Mouse (Mus musculus): Measurements from ENCODE around the gene Ranbp3. TPM values are rescaled to one million over a fixed set of nuclear protein-coding genes. Genes with fewer than 3 reads are reported as not detected.

The Ranbp3 gene
- polyA plus RNA-seq, 1 experiment: 16.4 TPM

DNA sequence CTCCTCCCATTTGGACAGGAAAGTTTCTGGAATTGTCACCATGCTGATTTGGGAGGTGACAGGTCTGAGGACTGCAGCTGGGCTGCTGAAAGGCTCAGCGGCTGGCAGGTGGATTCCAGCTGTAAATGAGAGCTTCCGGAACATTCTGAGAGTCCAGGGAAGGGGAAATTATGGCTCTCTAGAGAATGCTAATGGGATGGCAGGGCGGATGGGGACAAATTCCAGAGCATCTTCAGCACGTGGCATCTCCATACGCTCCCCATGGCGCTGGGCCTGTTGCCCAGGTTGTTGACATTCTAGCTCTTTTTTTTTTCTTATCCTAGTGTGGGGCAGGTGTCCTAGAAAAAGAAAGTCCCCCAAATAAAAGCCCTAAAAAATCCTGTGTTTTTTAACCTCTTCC, 56.1 kb downstream of the Ranbp3 start:
- Histone ChIP-seq H3K9me3 (ENCODE audit: control insufficient read depth, low read length) (no peaks in the 10 kb centered on the region), H3K36me3 (ENCODE audit: control insufficient read depth) (peaks cover 5% of the 10 kb centered on the region), H3K4me3 (replicated peaks) (no peak overlapping the region), H3K4me1 (ENCODE audit: control insufficient read depth) (peaks cover 22% of the 10 kb centered on the region), H3K27me3 (ENCODE audit: control insufficient read depth) (peaks cover 58% of the 10 kb centered on the region)
- TF ChIP-seq GATA1 (IDR thresholded peaks at IDR 0.05; ENCODE audit: low read length): no peak
- TF ChIP-seq TAL1 (IDR thresholded peaks at IDR 0.05; ENCODE audit: low read length): no peak

DNA sequence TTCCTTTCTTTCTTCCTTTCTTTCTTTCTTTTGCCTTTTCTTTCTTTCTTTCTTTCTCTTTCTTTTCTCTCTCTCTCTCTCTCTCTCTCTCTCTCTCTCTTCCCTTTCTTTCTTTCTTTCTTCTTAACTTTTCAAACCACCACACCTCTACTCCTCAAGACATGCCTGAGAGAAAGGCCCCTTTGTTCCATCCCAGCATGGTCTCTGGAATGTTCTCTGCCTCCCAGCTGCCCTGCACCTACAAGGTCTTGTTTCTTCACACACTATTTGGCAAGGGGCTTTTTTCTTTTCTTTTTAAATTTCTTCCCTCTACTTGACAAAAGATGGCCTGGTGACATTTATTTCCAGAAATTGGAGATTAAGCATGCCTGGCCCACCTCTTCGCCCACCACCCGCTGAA, 56.6 kb downstream of the Ranbp3 start:
- Histone ChIP-seq H3K27me3 (ENCODE audit: control insufficient read depth) (peaks cover 63% of the 10 kb centered on the region), H3K4me1 (ENCODE audit: control insufficient read depth) (peaks cover 22% of the 10 kb centered on the region), H3K4me3 (replicated peaks) (no peak overlapping the region), H3K36me3 (ENCODE audit: control insufficient read depth) (peaks cover under 1% of the 10 kb centered on the region; the same call in 1 of the 2 replicates), H3K9me3 (ENCODE audit: control insufficient read depth, low read length) (no peaks in the 10 kb centered on the region)
- no peak for TF ChIP-seq GATA1 (IDR thresholded peaks at IDR 0.05; ENCODE audit: low read length)
- TF ChIP-seq TAL1 (IDR thresholded peaks at IDR 0.05; ENCODE audit: low read length): no peak

DNA sequence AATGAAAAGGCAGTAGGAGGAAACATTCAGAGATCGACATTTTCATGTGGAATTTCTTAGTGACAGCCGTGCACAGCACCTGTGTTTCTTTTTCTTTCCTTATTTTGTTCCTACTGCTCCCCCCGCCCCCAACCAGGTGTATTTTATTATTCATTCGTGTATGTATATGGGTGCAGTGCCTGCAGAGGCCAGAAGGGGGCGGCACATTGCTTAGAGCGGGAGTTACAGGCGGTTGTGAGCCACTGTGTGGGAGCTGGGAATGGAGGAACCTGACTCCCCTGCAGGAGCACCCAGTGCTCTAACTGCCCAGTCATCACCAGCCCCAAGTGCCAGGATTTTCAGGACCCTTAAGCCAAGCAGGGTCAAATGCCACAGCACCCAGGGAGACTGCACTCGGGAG, 63.4 kb downstream of the Ranbp3 start:
- Histone ChIP-seq H3K36me3 (ENCODE audit: control insufficient read depth) (no peaks in the 10 kb centered on the region), H3K4me3 (replicated peaks) (no peak overlapping the region), H3K9me3 (ENCODE audit: control insufficient read depth, low read length) (peaks cover 4% of the 10 kb centered on the region), H3K4me1 (ENCODE audit: control insufficient read depth) (no peaks in the 10 kb centered on the region), H3K27me3 (ENCODE audit: control insufficient read depth) (peaks cover 46% of the 10 kb centered on the region)
- TF ChIP-seq GATA1 (IDR thresholded peaks at IDR 0.05; ENCODE audit: low read length) (no peak), TAL1 (IDR thresholded peaks at IDR 0.05; ENCODE audit: low read length) (no peak)

DNA sequence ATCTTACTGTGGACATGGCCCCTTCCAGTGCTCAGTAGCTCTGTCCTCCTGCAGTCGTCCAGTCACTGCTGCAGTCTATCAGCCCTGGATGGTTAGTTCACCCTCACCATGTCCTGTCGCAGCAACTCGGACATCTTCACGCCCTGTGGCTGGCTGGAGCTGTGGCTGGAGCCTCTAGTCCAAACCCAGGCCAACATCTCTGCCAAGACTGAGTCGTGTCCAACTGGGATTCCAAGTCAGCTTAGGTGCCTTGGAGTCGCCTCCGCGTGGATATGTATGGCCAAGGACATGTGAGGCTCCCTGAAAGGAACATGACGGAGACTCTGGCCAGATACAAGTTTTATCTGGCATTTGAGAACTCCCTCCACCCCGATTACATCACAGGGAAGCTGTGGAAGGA, 65.1 kb downstream of the Ranbp3 start:
- Histone ChIP-seq H3K27me3 (ENCODE audit: control insufficient read depth) (peaks cover 37% of the 10 kb centered on the region), H3K4me1 (ENCODE audit: control insufficient read depth) (no peaks in the 10 kb centered on the region), H3K9me3 (ENCODE audit: control insufficient read depth, low read length) (peaks cover 4% of the 10 kb centered on the region), H3K4me3 (replicated peaks) (no peak overlapping the region), H3K36me3 (ENCODE audit: control insufficient read depth) (no peaks in the 10 kb centered on the region)
- TF ChIP-seq GATA1 (IDR thresholded peaks at IDR 0.05; ENCODE audit: low read length) (no peak), TAL1 (IDR thresholded peaks at IDR 0.05; ENCODE audit: low read length) (no peak)

DNA sequence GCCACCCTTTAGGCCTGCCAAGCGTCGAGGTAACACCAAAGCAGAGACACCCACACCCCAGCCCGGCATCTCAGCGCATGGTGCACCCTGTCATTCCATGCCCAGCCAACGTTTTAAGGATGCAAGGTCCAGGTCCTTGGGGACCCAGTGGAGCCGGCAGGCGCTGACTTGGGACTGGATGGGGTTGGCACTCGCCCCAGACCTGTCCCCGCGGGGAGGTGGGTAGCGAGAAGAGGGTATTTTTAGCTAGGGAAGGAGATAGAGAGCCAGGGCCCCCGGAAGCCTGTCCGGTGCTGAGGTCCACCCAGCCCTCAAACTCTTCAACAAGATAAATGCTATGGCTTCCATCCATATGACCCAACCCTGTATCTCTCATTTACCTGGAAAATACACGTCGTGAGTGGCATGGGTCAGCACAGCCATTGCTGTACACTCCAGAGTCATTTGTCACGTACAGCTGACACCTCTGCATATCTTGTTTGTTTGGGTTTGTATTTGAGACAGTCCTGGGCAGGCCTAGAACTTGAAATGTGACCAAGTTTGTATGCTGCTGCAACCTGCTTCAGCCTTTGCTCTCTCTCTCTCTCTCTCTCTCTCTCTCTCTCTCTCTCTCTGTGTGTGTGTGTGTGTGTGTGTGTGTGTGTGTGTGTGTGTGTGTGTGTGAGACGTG, 67.2 kb downstream of the Ranbp3 start:
- H3K4me1 ChIP-seq (ENCODE audit: control insufficient read depth): no peaks in the 10 kb centered on the region
- H3K27me3 ChIP-seq (ENCODE audit: control insufficient read depth): peaks cover 34% of the 10 kb centered on the region
- H3K9me3 ChIP-seq (ENCODE audit: control insufficient read depth, low read length): peaks cover 4% of the 10 kb centered on the region
- no peaks in the 10 kb centered on the region for H3K36me3 ChIP-seq (ENCODE audit: control insufficient read depth)
- TF ChIP-seq TAL1 (IDR thresholded peaks at IDR 0.05; ENCODE audit: low read length): no peak
- no peak for TF ChIP-seq GATA1 (IDR thresholded peaks at IDR 0.05; ENCODE audit: low read length)
- no peak overlapping the region for H3K4me3 ChIP-seq (replicated peaks)

DNA sequence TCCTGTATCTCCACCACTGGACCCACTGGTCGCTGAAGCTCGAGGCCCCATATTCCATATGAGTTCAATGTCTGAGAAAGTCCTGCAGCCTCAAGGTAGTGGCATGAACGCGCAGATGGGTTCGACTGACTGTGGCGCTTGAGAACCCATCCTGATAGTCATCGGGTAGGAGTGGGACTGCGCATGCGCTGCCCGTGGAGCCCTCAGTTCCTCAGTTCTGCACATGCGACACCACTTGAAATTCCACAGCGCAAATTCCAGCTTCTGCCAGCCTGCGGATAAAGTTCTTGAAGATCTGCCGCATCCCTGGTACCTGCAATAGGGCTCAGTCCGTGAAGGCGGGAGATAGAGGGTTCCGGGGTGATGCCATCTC, 67.7 kb downstream of the Ranbp3 start:
- Histone ChIP-seq H3K9me3 (ENCODE audit: control insufficient read depth, low read length) (peaks cover 4% of the 10 kb centered on the region), H3K27me3 (ENCODE audit: control insufficient read depth) (peaks cover 34% of the 10 kb centered on the region), H3K4me1 (ENCODE audit: control insufficient read depth) (no peaks in the 10 kb centered on the region), H3K4me3 (replicated peaks) (no peak overlapping the region), H3K36me3 (ENCODE audit: control insufficient read depth) (no peaks in the 10 kb centered on the region)
- TF ChIP-seq GATA1 (IDR thresholded peaks at IDR 0.05; ENCODE audit: low read length) (no peak), TAL1 (IDR thresholded peaks at IDR 0.05; ENCODE audit: low read length) (no peak)

DNA sequence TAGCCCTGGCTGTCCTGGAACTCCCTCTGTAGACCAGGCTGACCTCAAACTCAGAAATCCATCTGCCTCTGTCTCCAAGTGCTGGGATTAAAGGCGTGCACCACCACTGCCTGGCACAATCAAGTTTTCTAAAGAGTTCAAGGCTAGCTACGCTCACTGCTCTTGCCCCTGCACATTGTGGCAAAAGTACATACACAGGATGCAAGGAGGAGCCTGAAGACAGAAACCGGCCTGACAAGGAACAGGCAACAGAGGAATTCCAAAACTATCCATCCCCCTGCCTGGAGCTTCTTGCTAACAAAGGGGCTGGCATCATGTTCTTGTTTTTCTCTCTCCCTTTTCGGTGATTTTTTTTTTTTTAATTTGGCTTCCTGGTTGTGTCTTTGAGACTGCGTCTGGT, 71.1 kb downstream of the Ranbp3 start:
- Histone ChIP-seq H3K36me3 (ENCODE audit: control insufficient read depth) (no peaks in the 10 kb centered on the region), H3K9me3 (ENCODE audit: control insufficient read depth, low read length) (no peaks in the 10 kb centered on the region; the same call in 1 of the 2 replicates), H3K4me1 (ENCODE audit: control insufficient read depth) (no peaks in the 10 kb centered on the region), H3K4me3 (replicated peaks) (no peak overlapping the region), H3K27me3 (ENCODE audit: control insufficient read depth) (peaks cover 40% of the 10 kb centered on the region)
- no peak for TF ChIP-seq GATA1 (IDR thresholded peaks at IDR 0.05; ENCODE audit: low read length)
- no peak for TF ChIP-seq TAL1 (IDR thresholded peaks at IDR 0.05; ENCODE audit: low read length)

DNA sequence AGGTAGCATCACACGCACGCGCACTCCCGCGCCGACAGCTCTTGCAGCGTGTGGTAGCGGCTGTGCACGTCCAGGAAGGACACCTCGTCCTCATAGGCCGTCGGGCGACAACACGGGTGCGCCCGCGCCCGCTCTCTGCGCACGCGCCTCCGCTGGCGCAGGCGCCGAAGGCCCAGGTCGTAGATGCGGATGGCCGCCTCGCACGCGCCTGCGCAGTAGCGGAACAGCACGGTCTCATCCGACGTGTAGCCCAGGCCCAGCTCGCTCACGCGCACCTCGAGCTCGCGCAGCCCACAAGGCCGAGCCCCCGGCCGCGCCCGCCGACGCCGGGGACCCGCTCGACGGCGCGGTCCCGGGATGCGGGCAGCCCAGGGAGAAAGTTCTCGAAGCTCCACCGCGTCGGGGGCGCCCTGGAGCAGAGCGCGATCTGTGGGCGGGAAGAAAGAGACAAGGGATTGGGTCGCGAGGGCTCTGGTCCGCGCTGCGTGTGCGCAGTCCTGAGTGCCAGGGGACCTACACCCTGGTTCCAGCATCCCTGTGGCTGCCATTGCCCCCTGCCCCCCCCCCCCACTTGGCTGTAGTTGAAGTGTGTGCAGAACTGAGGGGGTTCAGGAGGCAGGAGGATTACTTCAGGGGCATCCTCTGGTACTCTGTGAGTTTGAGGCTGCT, 78.4 kb downstream of the Ranbp3 start:
- peaks cover 24% of the 10 kb centered on the region for H3K4me1 ChIP-seq (ENCODE audit: control insufficient read depth)
- peaks cover 12% of the 10 kb centered on the region for H3K9me3 ChIP-seq (ENCODE audit: control insufficient read depth, low read length)
- H3K36me3 ChIP-seq (ENCODE audit: control insufficient read depth): no peaks in the 10 kb centered on the region
- H3K27me3 ChIP-seq (ENCODE audit: control insufficient read depth): peaks cover 91% of the 10 kb centered on the region
- no peak for TF ChIP-seq TAL1 (IDR thresholded peaks at IDR 0.05; ENCODE audit: low read length)
- TF ChIP-seq GATA1 (IDR thresholded peaks at IDR 0.05; ENCODE audit: low read length): no peak
- peak overlapping the region; percentile 49 for H3K4me3 ChIP-seq (replicated peaks)

DNA sequence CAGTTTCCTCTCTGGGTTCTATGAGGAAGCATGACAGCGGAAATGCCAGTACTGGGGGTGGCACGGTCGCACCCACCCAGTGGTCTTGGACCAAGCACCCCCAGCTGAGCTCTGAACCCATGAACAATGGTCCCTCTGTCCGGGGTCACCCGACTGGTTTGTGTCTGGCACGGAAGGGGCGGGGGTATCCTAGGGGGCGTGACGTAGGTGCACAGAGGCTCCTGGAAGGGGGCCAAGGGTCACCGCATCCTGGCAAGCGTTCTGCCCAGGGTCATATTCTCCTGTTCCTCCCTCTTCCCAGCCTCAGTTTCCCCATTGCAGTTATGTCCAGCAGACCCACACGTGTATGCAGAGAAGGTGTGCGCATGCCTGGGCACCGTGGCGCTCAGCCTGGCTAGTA, 80.4 kb downstream of the Ranbp3 start:
- Histone ChIP-seq H3K9me3 (ENCODE audit: control insufficient read depth, low read length) (peaks cover 16% of the 10 kb centered on the region), H3K4me3 (replicated peaks) (no peak overlapping the region), H3K27me3 (ENCODE audit: control insufficient read depth) (peaks cover 89% of the 10 kb centered on the region), H3K4me1 (ENCODE audit: control insufficient read depth) (peaks cover 43% of the 10 kb centered on the region), H3K36me3 (ENCODE audit: control insufficient read depth) (no peaks in the 10 kb centered on the region)
- no peak for TF ChIP-seq GATA1 (IDR thresholded peaks at IDR 0.05; ENCODE audit: low read length)
- no peak for TF ChIP-seq TAL1 (IDR thresholded peaks at IDR 0.05; ENCODE audit: low read length)

Data from erythroblast, embryonic 14.5 days (primary cell).